Mouse (Mus musculus) gastrocnemius, adult 2 months (tissue): ENCODE measurements around the gene Mlec. TPM values are rescaled to one million over a fixed set of nuclear protein-coding genes. Genes with fewer than 3 reads are reported as not detected.

Source experiments
- DNase-seq: peaks from one replicate; pipeline ENCODE4 v3.0.0; 2022
- H3K27ac ChIP-seq: fragments of 200-600 bp; 2 replicates; pipeline ENCODE4 v1.8.1; 2022; ENCODE audit warnings: mild to moderate bottlenecking
- H3K4me3 ChIP-seq: fragments of 200-600 bp; 2 replicates; pipeline ENCODE4 v1.8.1; 2022; ENCODE audit warnings: mild to moderate bottlenecking, moderate library complexity
- CTCF ChIP-seq: fragments of 200-600 bp; IDR thresholded peaks from 2 replicates; pipeline ENCODE4 v1.8.1; 2022; ENCODE audit warnings: antibody characterized with exemption, mild to moderate bottlenecking, moderate library complexity
- intact Hi-C: fragments of 180-260 bp; cut with DNase I; formaldehyde crosslinking; loops from one replicate; pipeline ENCODE4 v1.15.1; 2025
- total RNA-seq, 2 experiments: library from RNA; stranded (reverse); gene quantifications; 2 replicates each; pipeline ENCODE4 v1.2.3; 2021

Mlec gene
- total RNA-seq, 2 experiments from 2014 or later: 138 to 200 TPM

DNA sequence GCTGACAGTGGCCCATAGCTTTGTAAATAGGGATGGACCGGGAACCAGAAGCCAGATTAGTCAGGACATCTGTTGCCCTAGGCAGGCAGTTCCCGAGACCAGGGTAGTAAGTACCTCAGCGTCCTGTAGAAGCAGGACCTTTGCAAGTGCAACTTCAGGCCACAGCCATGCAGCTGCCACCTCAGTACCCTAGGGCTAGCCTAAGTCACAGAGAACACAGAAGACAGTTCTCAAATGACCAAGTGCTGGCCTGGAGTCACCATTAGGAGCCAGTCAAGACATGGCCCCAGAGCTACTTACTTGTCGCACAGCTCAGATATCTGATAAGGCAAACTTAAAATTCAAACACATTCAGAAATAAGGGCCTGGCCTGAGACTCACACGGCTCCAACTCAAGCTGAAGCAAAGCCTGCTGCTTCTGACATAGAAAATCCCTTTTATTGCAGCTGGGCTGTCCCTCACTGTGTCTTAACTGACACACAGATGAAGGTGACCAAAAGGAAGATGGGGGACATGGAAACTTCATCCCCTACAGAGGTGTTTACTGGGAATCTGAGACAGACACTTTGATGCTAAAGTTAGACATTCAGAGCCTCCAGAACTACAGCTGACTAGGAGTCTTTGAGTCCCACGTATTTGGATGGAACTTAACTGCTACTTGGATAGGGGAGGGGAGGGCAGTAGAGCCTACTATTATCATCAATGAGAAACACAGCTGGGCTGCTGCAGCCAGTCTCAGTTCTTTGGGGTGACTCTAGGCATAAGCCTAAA is 11.8 kb downstream of the Mlec start:
- Histone ChIP-seq H3K27ac (peak overlapping the region; percentile 96), H3K4me3 (peak overlapping the region; percentile 71)
- no peak for TF ChIP-seq CTCF
- intact Hi-C loops: no loop called here
- peak; percentile 73 for DNase-seq

DNA sequence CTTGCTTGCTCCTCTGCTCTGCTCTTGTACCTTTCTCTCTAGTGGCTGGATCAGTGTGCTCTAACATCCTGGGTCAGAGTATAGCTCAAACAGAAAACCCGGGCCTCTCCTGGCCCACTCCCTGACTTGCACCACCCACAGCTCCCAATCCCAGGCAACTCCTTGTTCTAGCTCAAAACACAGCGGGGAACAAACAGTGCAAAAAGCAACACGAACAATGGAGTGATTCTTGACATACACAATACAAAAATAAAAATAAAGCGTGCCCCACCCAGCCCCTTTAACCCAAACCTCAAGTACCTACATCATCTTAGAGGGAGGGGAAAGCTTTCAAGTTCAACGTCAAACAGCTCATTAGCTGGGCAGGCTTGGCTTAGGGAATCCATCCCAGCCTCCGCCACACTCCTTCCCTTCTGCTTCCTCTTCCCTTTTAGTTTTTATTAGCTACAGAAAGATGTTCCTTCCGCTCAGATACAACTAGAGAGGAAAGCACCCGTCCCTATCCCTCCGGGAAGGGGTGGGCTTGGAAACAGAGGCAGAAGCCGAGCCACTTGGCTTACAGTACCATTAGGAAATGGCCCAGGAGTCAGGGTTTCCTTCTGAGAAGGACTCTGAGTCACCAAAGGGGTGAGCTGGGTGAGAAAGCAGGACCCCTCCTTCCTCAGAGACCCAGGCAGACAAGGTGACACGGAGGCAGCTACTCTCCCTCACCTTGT is 12.6 kb downstream of the Mlec start:
- no peak for TF ChIP-seq CTCF
- Histone ChIP-seq H3K27ac (peak overlapping the region; percentile 96), H3K4me3 (peak overlapping the region; percentile 71)
- peak; percentile 55 for DNase-seq
- intact Hi-C loops: no loop called here

DNA sequence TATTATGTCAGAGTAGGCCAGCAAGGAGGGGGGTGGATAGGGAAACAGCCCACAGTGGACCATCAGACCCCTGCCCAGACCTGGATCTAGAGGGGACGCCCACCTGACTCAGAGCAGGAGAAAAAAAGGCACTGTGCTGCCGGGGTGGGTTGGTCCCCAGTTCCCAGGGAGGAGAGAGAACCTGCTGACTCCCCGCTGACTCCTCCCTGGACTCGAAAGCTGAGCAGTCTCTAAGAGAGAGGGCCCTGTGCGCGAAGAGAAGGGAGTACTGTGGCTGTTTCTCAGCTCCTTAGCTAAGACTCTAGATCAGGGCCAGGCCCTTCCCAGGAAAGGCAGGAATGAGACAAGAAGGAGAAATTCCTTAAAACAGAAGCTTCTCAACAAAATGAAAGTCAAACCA is 13.5 kb downstream of the Mlec start:
- H3K27ac ChIP-seq: peak overlapping the region; percentile 96
- no peak for TF ChIP-seq CTCF
- peak; percentile 60 for DNase-seq
- intact Hi-C loops: no loop called here
- H3K4me3 ChIP-seq: peak overlapping the region; percentile 71

DNA sequence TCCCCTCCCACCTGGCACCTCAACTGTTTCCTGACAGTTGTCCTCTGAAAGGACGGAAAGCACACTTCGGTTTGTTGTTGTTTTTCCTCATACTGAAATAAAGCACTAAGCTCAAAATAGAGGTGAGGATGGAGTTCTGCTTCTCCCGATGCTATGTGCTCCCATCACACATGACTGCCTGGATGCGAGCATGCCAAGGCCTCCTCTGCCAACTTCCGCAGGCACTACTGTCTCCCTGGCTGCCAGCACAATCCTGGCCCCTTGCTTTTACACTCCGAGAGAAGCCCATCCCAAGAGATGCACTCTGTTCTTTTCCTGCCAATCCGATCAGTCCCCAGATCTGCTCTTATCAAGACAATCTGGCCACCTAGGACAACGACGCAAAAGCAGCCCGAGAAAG is 14.4 kb downstream of the Mlec start:
- TF ChIP-seq CTCF: no peak
- intact Hi-C loops: no loop called here
- peak; percentile 67 for DNase-seq
- Histone ChIP-seq H3K27ac (peak overlapping the region; percentile 96), H3K4me3 (peak overlapping the region; percentile 71)

DNA sequence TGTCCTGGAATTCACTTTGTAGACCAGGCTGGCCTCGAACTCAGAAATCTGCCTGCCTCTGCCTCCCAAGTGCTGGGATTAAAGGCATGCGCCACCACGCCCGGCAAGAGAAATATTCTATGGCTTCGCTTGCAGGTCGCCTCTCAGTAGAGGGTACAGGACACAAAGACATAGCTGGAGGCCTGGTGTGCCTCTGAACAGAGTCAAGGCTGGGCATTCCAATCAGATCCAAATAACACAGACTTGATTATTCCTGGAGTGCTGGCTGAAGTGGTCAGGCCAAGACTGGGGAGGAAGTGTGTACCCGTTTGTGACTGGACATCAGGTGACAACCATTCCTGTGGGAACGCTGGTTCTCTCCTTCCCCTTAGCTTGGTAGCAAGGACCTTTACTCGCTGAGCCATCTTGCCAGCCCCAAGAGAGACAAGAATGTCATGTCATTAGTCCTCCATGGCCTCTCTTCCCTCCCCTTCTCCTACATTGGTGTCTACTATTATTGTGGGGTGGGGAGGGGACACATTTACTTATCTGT is 15.7 kb downstream of the Mlec start:
- TF ChIP-seq CTCF: no peak
- no peak for DNase-seq
- intact Hi-C loops: no loop called here

DNA sequence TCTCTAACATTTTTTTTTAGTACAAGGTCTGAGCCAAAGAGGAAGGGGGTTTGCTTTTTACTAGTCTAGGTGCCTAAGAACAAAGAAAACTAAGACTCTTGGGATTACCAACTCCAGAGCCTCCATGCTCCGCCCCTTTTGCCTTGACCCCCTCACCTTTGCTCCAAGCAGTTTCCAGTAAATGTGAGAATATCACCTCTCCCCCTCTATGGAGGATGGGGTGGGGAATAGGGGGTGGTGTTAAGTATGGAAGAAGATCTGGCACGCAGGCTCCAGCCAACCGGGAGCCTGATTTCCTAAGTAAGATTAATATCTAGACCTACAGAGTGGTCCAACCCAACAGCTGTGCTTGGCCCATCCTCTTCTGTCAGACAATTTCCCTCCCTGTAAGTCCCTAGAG is 17.3 kb downstream of the Mlec start:
- no peak for TF ChIP-seq CTCF
- H3K27ac ChIP-seq: peak overlapping the region; percentile 63
- DNase-seq: no peak
- H3K4me3 ChIP-seq: no peak overlapping the region
- intact Hi-C loops: no loop called here

More for the DNA sequence above, 15.7 kb downstream of the Mlec start:
- peak overlapping the region; percentile 71; the same call in 1 of the 2 replicates for H3K4me3 ChIP-seq
- H3K27ac ChIP-seq: peak overlapping the region; percentile 96

DNA sequence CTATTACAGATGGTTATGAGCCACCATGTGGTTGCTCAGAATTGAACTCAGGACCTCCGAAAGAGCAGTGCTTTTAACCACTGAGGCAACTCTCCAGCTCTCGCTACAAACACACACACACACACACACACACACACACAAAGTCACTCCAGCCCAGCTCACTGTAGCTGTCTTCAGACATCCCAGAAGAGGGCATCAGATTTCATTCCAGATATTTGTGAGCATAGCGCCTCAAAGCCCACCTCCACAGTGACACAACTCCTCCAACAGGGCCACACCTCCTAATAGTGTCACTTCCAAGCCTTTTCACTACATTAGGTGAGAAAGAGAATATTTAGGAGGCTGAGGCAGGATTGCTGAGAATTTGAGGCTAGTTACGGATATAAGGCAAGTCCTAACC is 18.9 kb downstream of the Mlec start:
- no peak for TF ChIP-seq CTCF
- intact Hi-C loops: no loop called here
- DNase-seq: no peak

DNA sequence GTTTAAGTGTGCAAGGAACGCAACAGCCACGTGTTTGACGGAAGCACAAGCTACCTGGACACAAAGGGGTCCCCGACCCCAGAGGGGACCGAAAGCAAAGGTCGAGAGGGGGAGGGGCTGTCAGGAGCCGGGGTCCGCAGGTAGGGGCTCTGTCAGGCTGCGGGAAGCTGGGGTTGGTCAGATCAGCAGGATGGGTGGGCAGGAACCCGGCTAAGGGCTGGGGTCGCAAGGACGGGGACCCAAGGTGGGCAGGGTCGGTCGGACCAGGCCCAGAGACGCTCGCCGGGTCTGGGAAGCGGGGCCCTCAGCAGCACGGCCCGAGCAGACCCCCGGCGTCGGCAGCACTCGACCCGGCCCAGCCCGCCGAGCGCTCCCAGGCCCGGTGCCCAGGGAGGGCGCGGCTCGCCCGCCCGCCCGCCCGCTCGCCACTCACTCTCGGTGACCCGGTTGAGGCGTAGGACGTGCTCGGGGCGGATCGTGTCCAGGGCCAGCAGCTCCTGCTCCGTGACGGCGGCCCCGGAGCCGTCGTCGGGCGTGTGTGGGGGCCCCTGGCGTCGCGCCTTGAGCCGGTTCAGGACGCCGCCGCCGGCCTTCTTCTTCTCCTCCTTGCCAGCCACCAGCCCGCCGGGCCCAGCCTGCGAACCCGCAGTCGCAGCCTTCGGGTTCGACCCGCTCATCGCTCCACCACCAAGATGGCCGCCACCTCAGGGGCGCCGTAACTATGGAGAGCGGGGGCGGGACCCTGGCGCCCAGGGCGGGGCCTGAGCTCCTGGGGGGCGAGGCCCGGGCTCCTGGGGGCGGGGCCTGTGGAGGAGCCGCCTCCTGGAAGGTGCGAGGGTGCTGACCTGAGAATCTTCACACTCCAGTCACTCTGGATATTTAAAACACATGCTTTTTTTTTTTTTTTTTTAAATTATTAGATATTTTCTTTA is 23.5 kb downstream of the Mlec start, which contains the start of gene Unc119b:
Unc119b (minus strand) TSS at position 742 of the 932 bp plus-strand sequence.
- no peak for TF ChIP-seq CTCF
- peak; percentile 95 for DNase-seq
- intact Hi-C loops: no loop called here
- Histone ChIP-seq H3K27ac (peak within 1 kb of the TSS; percentile 94), H3K4me3 (peak within 1 kb of the TSS; percentile 91)

More for the DNA sequence above, 18.9 kb downstream of the Mlec start:
- Histone ChIP-seq H3K27ac (peak overlapping the region; percentile 32; the same call in 1 of the 2 replicates), H3K4me3 (no peak overlapping the region)

DNA sequence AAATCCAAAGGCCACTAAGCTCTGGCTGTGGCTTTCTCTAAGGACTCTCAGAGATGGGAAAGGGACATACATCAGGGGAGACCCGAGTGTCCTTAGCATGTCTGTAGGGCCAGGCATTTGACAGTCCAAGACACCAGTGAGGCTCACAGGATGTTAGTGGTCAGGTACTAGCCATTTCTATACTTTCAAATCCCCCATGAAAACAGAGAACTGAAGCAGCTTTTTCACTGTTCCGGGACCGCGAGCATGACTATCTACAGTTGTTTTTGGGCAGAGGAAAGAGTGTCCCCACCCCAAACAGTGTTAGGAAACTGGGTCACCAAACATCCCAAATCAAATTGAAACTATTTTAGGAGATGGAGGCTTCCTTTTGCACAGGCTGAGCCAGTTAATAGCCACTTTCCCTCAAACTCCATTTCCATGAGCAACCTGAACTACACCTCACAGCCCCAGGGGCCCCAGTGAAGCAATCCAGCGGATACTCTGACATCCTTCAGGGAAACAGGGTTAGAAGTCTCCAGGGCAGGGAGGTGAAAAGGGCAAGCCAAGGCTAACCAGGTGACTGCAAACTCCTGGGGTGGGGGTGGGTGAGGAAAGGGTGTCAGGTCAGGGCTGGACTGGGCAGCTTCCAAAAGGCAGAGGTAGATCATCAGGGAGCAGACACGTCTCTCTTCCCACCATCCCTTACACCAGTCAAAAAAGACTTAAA is 24.5 kb downstream of the Mlec start:
- no peak for DNase-seq
- peak overlapping the region; percentile 94 for H3K27ac ChIP-seq
- peak overlapping the region; percentile 91 for H3K4me3 ChIP-seq
- intact Hi-C loops: no loop called here
- TF ChIP-seq CTCF: no peak

DNA sequence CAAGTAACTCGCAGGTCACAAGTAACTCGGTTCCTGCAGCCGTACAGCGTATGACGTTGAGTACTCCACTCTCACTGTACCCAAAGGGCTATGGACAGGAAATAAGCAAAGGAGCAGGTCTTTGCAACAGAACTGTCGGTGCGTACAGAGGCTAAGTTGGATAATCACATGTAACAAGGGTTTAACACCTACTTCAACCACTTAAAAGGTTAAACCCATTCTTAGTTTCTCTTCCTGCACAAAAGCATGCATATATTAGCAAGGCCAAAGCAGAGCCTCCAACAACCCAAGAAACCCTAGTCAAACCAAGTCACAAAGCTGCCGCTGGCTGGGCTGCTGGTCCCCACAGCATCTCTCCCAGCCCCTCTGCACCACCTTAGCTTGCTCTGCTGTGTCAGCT is 25.5 kb downstream of the Mlec start:
- intact Hi-C loops: no loop called here
- DNase-seq: no peak
- H3K4me3 ChIP-seq: peak overlapping the region; percentile 91; the same call in 1 of the 2 replicates
- H3K27ac ChIP-seq: peak overlapping the region; percentile 94
- no peak for TF ChIP-seq CTCF

DNA sequence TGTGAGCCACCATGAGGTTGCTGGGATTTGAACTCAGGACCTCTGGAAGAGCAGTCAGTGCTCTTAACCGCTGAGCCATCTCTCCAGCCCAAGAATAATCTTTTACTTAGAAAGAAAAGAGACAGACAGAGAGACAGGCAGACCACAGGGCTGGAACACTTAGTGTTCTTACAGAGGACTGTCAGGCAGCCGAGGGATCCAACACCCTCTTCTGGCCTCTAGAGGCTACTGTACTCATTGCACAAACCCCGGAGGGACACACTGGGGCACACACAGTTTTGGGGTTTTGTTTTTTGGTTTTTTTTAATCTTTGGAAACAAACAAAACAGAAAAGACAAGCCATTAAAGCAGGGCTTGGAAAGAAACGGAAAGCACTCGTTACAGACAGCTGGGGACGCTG is 28.7 kb downstream of the Mlec start:
- DNase-seq: no peak
- no peak overlapping the region for H3K27ac ChIP-seq
- no peak overlapping the region for H3K4me3 ChIP-seq
- intact Hi-C loops: no loop called here
- peak; percentile 24; the same call in 1 of the 2 replicates for TF ChIP-seq CTCF
